Mouse (Mus musculus) C3H10T1/2 (cell line): ENCODE data around the gene Gm12830. TPM values are rescaled to one million over a fixed set of nuclear protein-coding genes. Genes with fewer than 3 reads are reported as not detected.

Experiments used
- polyA plus RNA-seq, 2 experiments: library from polyadenylated mRNA; unstranded; fragments of >200 nt; fragmentation: generic; extraction: Trizol; gene quantifications; one replicate each; pipeline ENCODE4 v1.2.1; 2012; ENCODE audit warnings: missing spikeins in 2 of 2

Gm12830 gene
- not detected for polyA plus RNA-seq

DNA sequence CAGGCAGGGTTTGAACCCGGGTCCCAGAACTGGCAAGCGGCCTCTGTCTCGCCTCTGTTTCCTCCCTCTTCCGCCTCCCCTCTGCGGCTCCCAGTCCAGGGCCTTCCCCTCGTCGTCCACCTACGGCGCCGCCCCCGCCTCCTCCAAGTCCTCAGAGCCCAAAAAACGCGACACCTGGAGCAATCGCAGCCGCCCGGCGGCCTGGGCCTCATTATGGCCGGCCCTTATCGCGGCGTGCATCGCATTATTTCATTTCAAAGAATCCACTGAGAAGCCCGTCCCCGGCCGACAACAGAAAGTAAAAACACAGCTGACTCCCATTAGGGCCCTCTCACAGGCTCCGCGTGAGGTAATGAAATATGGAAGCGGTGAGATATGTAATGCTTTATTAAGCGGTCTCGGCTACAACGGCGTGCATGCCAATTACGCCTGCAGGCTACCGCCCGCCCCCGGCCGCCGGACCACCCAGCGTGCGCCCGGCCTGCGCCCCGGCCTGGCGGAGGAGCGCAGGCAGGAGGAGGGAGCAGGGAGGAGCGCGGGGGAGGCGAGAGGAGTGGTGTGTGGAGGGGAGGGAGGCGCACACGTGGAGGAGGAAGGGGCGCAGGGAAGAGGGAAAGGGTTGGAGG is at the start of gene Gm12830:
Gene Gm12830 (plus strand): TSS at position 156 of the 626 bp plus-strand sequence.

Other genes with a start within 250 kb of the Gm12830 start
- 1 to 10 TPM in 1 of 2 experiments, under 1 TPM in 1; 0.54 to 1.7 TPM for gene Foxd2, start 87.2 kb downstream of the Gm12830 start, polyA plus RNA-seq
- not detected for gene Foxe3, start 104.3 kb downstream of the Gm12830 start, polyA plus RNA-seq
- 10 to 100 TPM in 1 of 2 experiments, 1 to 10 TPM in 1; 2.9 to 10.0 TPM for gene Cmpk1, start 165.5 kb downstream of the Gm12830 start, polyA plus RNA-seq
- gene Stil, start 178.4 kb downstream of the Gm12830 start, polyA plus RNA-seq: 1 to 10 TPM in 1 of 2 experiments, under 1 TPM in 1; 0.14 to 1.3 TPM
- gene Tal1, start 234.7 kb downstream of the Gm12830 start, polyA plus RNA-seq: under 1 TPM; 0.01 to 0.02 TPM